Mouse (Mus musculus): ENCODE data around the gene Pim3.

- TF ChIP-seq CTCF (IDR thresholded peaks at IDR 0.05; ENCODE audit: insufficient read depth, low read length) (no peak), POLR2A (IDR thresholded peaks at IDR 0.05; ENCODE audit: borderline replicate concordance, extremely low read depth, low read depth, low read length) (peak; percentile 41; the same call in 1 of the 2 replicates)
Observed at GRCm38 (mm10) chr15:88866934-88867356, 5.0 kb downstream of the Pim3 start.

Measured in lung, adult 2 months (tissue).